Mouse (Mus musculus) frontal cortex, adult (tissue): ENCODE measurements at regions not wholly inside any gene's neighbourhood (a gene's known extent, or its start where the extent isn't known, plus 50 kb on each side); places are given as distances from the start of the nearest gene placed in this dataset.
A peak's percentile ranks its signal among the peaks of the same experiment; 100 is the strongest.

Experiments used
- ATAC-seq: cut with Nextera tagmentation; 2 replicates; pipeline ENCODE4 v1.9.2; 2017; ENCODE audit warnings: mild to moderate bottlenecking, moderate library complexity, mixed read lengths; ENCODE audit not compliant: low TSS enrichment

- no peak for ATAC-seq
These were observed 260.0 kb upstream of the Lyplal1 start for GRCm38 (mm10) chr1:186376906-186377623.

GRCm38 (mm10) chr1:186374009-186374649 lies 257.0 kb upstream of the Lyplal1 start:
- no peak for ATAC-seq

- ATAC-seq, result no peak
These were observed 256.3 kb upstream of the Lyplal1 start for GRCm38 (mm10) chr1:186373386-186373785.

- ATAC-seq, result no peak
These were observed 255.8 kb upstream of the Lyplal1 start for GRCm38 (mm10) chr1:186372770-186373353.

GRCm38 (mm10) chr1:186363356-186363755 lies 246.2 kb upstream of the Lyplal1 start:
- ATAC-seq, result no peak

GRCm38 (mm10) chr1:186358011-186358670 lies 241.0 kb upstream of the Lyplal1 start:
- ATAC-seq, result no peak

- no peak for ATAC-seq
These were observed 237.6 kb upstream of the Lyplal1 start for GRCm38 (mm10) chr1:186354742-186355141.

- no peak for ATAC-seq
These were observed 237.0 kb upstream of the Lyplal1 start for GRCm38 (mm10) chr1:186354072-186354471.

GRCm38 (mm10) chr1:186350381-186350780 lies 233.3 kb upstream of the Lyplal1 start:
- ATAC-seq, result no peak

GRCm38 (mm10) chr1:186349966-186350365 lies 232.9 kb upstream of the Lyplal1 start:
- ATAC-seq, result no peak

GRCm38 (mm10) chr1:186347413-186348147 lies 230.5 kb upstream of the Lyplal1 start:
- no peak; the same call in 1 of the 2 replicates for ATAC-seq

- ATAC-seq, result peak; percentile 71; the same call in 1 of the 2 replicates
These were observed 228.3 kb upstream of the Lyplal1 start for GRCm38 (mm10) chr1:186345449-186345848.

GRCm38 (mm10) chr1:186342931-186343506 lies 225.9 kb upstream of the Lyplal1 start:
- no peak for ATAC-seq

- ATAC-seq, result no peak
These were observed 225.3 kb upstream of the Lyplal1 start for GRCm38 (mm10) chr1:186342391-186342790.

- ATAC-seq, result no peak
These were observed 224.8 kb upstream of the Lyplal1 start for GRCm38 (mm10) chr1:186341878-186342277.

GRCm38 (mm10) chr1:186340701-186341100 lies 223.6 kb upstream of the Lyplal1 start:
- peak; percentile 90 for ATAC-seq

GRCm38 (mm10) chr1:186317285-186317684 lies 200.2 kb upstream of the Lyplal1 start:
- ATAC-seq, result no peak

- ATAC-seq, result no peak
These were observed 197.1 kb upstream of the Lyplal1 start for GRCm38 (mm10) chr1:186314180-186314579.

GRCm38 (mm10) chr1:186312698-186313097 lies 195.6 kb upstream of the Lyplal1 start:
- ATAC-seq, result no peak

- ATAC-seq, result no peak
These were observed 194.9 kb upstream of the Lyplal1 start for GRCm38 (mm10) chr1:186312008-186312407.

- no peak for ATAC-seq
These were observed 190.5 kb upstream of the Lyplal1 start for GRCm38 (mm10) chr1:186307627-186308026.
